Mouse (Mus musculus) ES-Bruce4 (cell line): ENCODE data around the gene Prpf40b.

Experiments
- EP300 ChIP-seq: IDR thresholded peaks from 2 replicates; pipeline ENCODE4 v1.6.1; 2011; ENCODE audit warnings: low read depth, low read length; ENCODE audit not compliant: insufficient read depth
- POLR2A ChIP-seq: IDR thresholded peaks from one replicate; pipeline ENCODE4 v1.8.1; 2011; ENCODE audit warnings: low read length; ENCODE audit not compliant: insufficient read depth

DNA sequence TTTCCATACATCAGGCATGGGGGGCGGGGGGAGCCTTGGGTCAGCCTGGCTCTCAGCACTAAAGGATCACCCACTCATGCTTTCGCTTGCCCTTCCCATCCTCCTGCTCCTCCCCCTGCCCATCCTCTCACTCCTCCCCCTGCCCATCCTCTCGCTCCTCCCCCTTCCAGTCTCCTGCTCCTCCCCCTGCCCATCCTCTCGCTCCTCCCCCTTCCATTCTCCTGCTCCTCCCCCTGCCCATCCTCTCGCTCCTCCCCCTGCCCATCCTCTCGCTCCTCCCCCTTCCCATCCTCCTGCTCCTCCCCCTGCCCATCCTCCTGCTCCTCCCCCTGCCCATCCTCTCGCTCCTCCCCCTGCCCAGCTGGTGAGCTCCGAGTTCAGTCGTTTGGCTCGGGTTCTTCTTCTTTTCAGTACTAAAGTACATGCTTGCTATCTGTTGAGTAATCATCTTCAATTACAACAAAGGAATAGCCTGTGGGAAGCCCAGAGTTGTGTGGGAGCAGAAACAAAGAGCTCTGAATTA is 35.1 kb upstream of the Prpf40b start:
- TF ChIP-seq POLR2A: peak; percentile 34
- no peak for TF ChIP-seq EP300
